Mouse (Mus musculus): ENCODE data around the gene Ehf. TPM values are rescaled to one million over a fixed set of nuclear protein-coding genes. Genes with fewer than 3 reads are reported as not detected.

The Ehf gene
- polyA plus RNA-seq, 1 experiment from 2014 or later = 0.11 TPM

DNA sequence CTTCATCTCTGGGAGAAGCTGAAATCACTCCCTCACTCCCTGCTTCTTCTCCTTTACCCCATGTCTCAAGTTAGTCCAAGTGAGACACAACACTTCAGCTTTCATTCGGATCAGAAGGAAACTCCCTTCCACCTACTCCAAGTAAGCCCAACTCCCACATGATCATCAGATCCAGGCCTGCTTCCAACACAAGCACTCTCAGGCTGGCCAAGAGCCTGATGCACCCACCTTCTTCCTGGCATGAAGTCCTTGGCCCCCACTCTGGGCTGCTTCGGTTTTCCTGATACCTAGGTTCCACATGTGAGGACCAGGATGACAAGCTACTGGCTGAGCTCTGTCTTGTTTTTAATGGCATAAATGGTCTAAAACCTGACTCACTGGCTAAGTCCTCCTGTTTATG, 28.3 kb downstream of the Ehf start:
- H3K4me2 ChIP-seq = no peak overlapping the region
- H3K9ac ChIP-seq (ENCODE audit: low read depth, low read length) = no peak overlapping the region
- H3K9me3 ChIP-seq (ENCODE audit: control insufficient read depth, low read length) = no peaks in the 10 kb centered on the region
- no peak for ATAC-seq (replicated peaks; ENCODE audit: low FRiP score)
- 71% methylated on average over 2 of the region's 2 CpGs for WGBS
- H3K4me1 ChIP-seq (replicated peaks; ENCODE audit: control insufficient read depth, insufficient read depth, low read length) = no peaks in the 10 kb centered on the region
- no peaks in the 10 kb centered on the region for H3K27me3 ChIP-seq (replicated peaks; ENCODE audit: control insufficient read depth, insufficient read depth, low read length)
- H3K27ac ChIP-seq (ENCODE audit: low read depth, low read length) = no peak overlapping the region
- H3K4me3 ChIP-seq (ENCODE audit: low read depth, low read length) = no peak overlapping the region
- no peak for DNase-seq (ENCODE audit: low spot score)
- no peaks in the 10 kb centered on the region for H3K36me3 ChIP-seq (ENCODE audit: control insufficient read depth, insufficient read depth, low read length)

DNA sequence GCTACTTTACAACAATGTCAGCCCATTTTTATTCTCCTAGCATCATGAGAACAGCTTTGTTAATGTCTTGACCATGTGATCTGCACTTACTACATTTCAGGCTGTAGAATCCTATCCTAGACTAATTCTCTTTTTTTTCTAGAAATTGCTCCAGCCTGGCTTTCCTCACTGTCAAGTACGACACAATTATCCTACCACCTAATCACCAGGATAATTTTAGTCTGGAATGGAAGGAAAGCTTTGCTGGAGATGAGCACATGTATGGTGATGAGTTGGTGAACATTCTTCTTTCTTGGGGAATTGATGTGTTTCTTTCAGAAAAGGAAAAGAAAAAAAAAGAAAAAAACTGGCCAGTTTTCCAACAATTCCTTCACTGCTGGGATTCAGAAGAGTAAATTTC, 28.8 kb downstream of the Ehf start:
- Histone ChIP-seq H3K27ac (ENCODE audit: low read depth, low read length) (no peak overlapping the region), H3K9me3 (ENCODE audit: control insufficient read depth, low read length) (no peaks in the 10 kb centered on the region), H3K4me1 (replicated peaks; ENCODE audit: control insufficient read depth, insufficient read depth, low read length) (no peaks in the 10 kb centered on the region), H3K4me2 (no peak overlapping the region), H3K27me3 (replicated peaks; ENCODE audit: control insufficient read depth, insufficient read depth, low read length) (no peaks in the 10 kb centered on the region), H3K36me3 (ENCODE audit: control insufficient read depth, insufficient read depth, low read length) (no peaks in the 10 kb centered on the region), H3K9ac (ENCODE audit: low read depth, low read length) (no peak overlapping the region), H3K4me3 (ENCODE audit: low read depth, low read length) (no peak overlapping the region)
- WGBS = 68% methylated on average over 1 of the region's 1 CpGs
- ATAC-seq (replicated peaks; ENCODE audit: low FRiP score) (no peak), DNase-seq (ENCODE audit: low spot score) (no peak)

DNA sequence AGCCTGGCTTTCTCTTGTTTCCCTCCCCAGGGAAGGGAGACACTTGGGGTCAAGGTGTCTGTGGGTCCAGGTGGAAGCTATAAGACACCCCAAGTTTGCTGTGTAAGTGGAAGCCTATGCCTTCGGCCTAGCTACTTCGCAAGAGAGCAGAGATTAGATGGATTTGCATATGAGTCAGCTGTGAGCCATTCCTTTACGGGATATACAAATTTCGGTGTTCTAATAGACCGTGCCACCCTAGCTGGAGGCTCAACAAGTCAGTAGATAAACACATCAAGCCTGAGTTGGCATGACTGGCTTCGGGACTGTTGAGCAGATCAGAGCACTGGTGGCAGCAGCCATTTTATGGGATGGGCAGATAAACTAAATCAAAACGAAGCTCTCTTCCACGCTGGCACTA, 31.6 kb downstream of the Ehf start:
- H3K27me3 ChIP-seq (replicated peaks; ENCODE audit: control insufficient read depth, insufficient read depth, low read length) = no peaks in the 10 kb centered on the region
- WGBS = 80% methylated on average over 8 of the region's 8 CpGs

DNA sequence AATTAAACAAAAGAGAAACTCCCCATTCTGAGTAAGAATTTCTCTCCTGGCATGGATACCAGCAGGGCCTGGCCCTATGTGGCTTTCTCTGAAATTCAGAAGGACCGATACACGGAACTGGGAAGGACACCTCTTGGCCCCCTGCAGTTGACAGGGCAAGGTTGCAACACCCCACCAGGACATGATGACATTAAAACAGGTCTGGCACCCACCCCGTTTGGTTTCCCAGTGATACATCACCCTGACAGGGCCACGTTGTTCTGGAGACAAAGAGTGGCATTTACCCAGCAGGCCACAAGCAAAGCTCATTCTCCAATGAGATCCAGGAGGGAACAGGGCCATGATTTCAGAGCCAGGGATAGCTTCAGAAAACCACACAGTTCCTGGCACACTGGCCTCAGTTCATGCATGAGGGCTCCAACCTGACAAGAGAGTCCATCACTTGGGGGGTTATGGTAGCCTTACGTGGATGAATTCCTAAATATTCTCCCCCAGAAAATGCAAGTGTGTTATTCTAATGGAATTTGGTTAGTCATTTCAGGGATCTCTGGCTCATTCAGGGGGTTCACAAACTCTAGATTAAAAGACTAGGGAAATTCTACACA, 32.4 kb downstream of the Ehf start:
- no peaks in the 10 kb centered on the region for H3K27me3 ChIP-seq (replicated peaks; ENCODE audit: control insufficient read depth, insufficient read depth, low read length)
- no peaks in the 10 kb centered on the region for H3K4me1 ChIP-seq (replicated peaks; ENCODE audit: control insufficient read depth, insufficient read depth, low read length)
- no peak overlapping the region for H3K27ac ChIP-seq (ENCODE audit: low read depth, low read length)
- no peak overlapping the region for H3K9ac ChIP-seq (ENCODE audit: low read depth, low read length)
- H3K4me2 ChIP-seq = no peak overlapping the region
- no peaks in the 10 kb centered on the region for H3K9me3 ChIP-seq (ENCODE audit: control insufficient read depth, low read length)
- ATAC-seq (replicated peaks; ENCODE audit: low FRiP score) (no peak), DNase-seq (ENCODE audit: low spot score) (no peak)
- H3K36me3 ChIP-seq (ENCODE audit: control insufficient read depth, insufficient read depth, low read length) = no peaks in the 10 kb centered on the region
- no peak overlapping the region for H3K4me3 ChIP-seq (ENCODE audit: low read depth, low read length)
- 75% methylated on average over 5 of the region's 5 CpGs for WGBS

More for the DNA sequence above, 31.6 kb downstream of the Ehf start:
- H3K36me3 ChIP-seq (ENCODE audit: control insufficient read depth, insufficient read depth, low read length) = no peaks in the 10 kb centered on the region
- H3K9me3 ChIP-seq (ENCODE audit: control insufficient read depth, low read length) = no peaks in the 10 kb centered on the region
- H3K9ac ChIP-seq (ENCODE audit: low read depth, low read length) = no peak overlapping the region
- H3K27ac ChIP-seq (ENCODE audit: low read depth, low read length) = no peak overlapping the region
- DNase-seq (ENCODE audit: low spot score) = no peak
- no peak overlapping the region for H3K4me3 ChIP-seq (ENCODE audit: low read depth, low read length)
- H3K4me2 ChIP-seq = no peak overlapping the region
- H3K4me1 ChIP-seq (replicated peaks; ENCODE audit: control insufficient read depth, insufficient read depth, low read length) = no peaks in the 10 kb centered on the region
- ATAC-seq (replicated peaks; ENCODE audit: low FRiP score) = no peak

DNA sequence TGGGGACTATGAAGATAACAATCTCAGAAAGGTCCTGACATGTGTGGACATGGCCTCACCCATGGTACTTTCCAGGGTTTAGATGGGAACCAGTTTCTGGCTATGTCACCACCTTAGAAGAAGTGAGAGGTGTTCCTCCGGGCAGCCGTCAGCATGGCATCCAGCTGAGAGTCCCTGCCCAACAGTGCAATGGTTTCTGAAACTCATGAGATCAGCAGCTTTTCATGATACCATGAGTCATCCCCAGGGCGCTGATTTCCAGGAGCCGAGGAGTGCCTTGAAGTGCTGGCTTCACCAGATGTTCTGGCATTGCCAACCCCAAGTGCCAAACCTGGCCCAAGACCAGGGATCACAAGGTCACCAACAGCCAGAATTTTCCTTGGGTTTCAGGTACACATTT, 64.0 kb downstream of the Ehf start:
- no peak overlapping the region for H3K9ac ChIP-seq (ENCODE audit: low read depth, low read length)
- H3K4me2 ChIP-seq = no peak overlapping the region
- no peak overlapping the region for H3K4me3 ChIP-seq (ENCODE audit: low read depth, low read length)
- no peaks in the 10 kb centered on the region for H3K36me3 ChIP-seq (ENCODE audit: control insufficient read depth, insufficient read depth, low read length)
- H3K27ac ChIP-seq (ENCODE audit: low read depth, low read length) = no peak overlapping the region
- DNase-seq (ENCODE audit: low spot score) = no peak
- WGBS = 87% methylated on average over 4 of the region's 4 CpGs
- no peak for ATAC-seq (replicated peaks; ENCODE audit: low FRiP score)
- H3K4me1 ChIP-seq (replicated peaks; ENCODE audit: control insufficient read depth, insufficient read depth, low read length) = no peaks in the 10 kb centered on the region
- H3K27me3 ChIP-seq (replicated peaks; ENCODE audit: control insufficient read depth, insufficient read depth, low read length) = no peaks in the 10 kb centered on the region
- no peaks in the 10 kb centered on the region for H3K9me3 ChIP-seq (ENCODE audit: control insufficient read depth, low read length)

DNA sequence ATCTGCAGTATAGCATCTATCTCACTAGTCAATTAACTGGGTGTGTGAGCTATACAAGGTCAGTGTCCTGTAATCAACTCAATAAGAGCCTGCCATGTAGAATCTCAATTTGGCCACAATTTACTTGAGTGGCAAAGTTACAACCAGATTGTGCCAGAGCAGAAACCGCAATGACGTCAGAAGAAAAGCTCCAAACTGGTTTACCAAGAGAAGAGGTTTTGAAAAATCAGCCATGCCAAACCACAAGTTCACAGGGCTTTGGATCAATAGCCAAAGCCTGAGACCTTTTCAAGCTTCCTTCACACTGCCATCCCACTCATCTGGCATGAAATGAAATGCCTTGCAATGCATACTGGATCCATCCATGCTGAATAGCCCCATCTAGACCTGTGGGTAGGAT, 76.3 kb downstream of the Ehf start:
- H3K9ac ChIP-seq (ENCODE audit: low read depth, low read length) = no peak overlapping the region
- H3K36me3 ChIP-seq (ENCODE audit: control insufficient read depth, insufficient read depth, low read length) = no peaks in the 10 kb centered on the region
- no peak overlapping the region for H3K27ac ChIP-seq (ENCODE audit: low read depth, low read length)
- ATAC-seq (replicated peaks; ENCODE audit: low FRiP score) (no peak), DNase-seq (ENCODE audit: low spot score) (no peak)
- no peak overlapping the region for H3K4me2 ChIP-seq
- H3K4me3 ChIP-seq (ENCODE audit: low read depth, low read length) = no peak overlapping the region
- H3K27me3 ChIP-seq (replicated peaks; ENCODE audit: control insufficient read depth, insufficient read depth, low read length) = no peaks in the 10 kb centered on the region
- WGBS = 91% methylated on average over 2 of the region's 2 CpGs
- H3K4me1 ChIP-seq (replicated peaks; ENCODE audit: control insufficient read depth, insufficient read depth, low read length) = no peaks in the 10 kb centered on the region
- no peaks in the 10 kb centered on the region for H3K9me3 ChIP-seq (ENCODE audit: control insufficient read depth, low read length)

DNA sequence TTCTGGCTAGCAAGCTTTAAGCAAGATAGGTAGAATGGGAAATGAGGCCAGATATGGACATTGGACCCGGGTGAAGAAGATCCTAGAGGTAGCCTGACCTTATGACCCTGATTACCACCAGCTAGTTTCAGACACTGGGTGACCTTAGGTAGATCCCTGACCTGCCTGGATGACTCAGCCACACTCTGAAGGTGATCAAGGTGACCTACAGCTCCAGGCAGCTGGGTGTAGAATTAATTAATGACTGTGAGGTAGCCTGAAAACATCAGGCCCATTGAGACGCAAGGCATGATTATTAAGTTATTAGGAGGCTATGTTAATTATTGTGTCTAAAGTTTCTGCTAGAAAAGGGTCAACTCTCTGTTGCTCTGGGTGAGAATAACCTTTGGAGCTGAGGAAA, 82.2 kb downstream of the Ehf start:
- Histone ChIP-seq H3K9ac (ENCODE audit: low read depth, low read length) (no peak overlapping the region), H3K4me1 (replicated peaks; ENCODE audit: control insufficient read depth, insufficient read depth, low read length) (no peaks in the 10 kb centered on the region), H3K4me3 (ENCODE audit: low read depth, low read length) (no peak overlapping the region), H3K36me3 (ENCODE audit: control insufficient read depth, insufficient read depth, low read length) (no peaks in the 10 kb centered on the region), H3K9me3 (ENCODE audit: control insufficient read depth, low read length) (no peaks in the 10 kb centered on the region), H3K27ac (ENCODE audit: low read depth, low read length) (no peak overlapping the region), H3K27me3 (replicated peaks; ENCODE audit: control insufficient read depth, insufficient read depth, low read length) (no peaks in the 10 kb centered on the region), H3K4me2 (no peak overlapping the region)
- ATAC-seq (replicated peaks; ENCODE audit: low FRiP score) (no peak), DNase-seq (ENCODE audit: low spot score) (no peak)
- WGBS = 85% methylated on average over 2 of the region's 2 CpGs

DNA sequence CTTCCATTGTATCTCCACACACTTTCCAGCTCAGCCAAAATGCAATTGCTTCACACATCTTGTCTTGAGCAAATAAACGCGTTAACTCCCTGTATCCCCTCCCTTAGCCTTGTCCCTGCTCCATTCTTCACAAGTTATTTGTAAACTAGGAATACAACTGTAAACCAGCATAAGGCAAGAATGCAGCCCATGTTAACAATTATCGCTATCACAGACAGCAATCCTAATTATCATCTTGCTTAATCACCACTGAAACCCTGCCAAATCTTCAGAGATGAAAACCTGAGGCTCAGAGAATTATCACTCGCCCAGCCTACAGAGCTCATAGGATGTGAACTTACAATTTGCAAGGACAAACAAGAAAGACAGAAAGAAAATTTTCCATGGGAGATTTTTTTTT, 84.8 kb downstream of the Ehf start:
- Histone ChIP-seq H3K4me1 (replicated peaks; ENCODE audit: control insufficient read depth, insufficient read depth, low read length) (no peaks in the 10 kb centered on the region), H3K27me3 (replicated peaks; ENCODE audit: control insufficient read depth, insufficient read depth, low read length) (no peaks in the 10 kb centered on the region), H3K9me3 (ENCODE audit: control insufficient read depth, low read length) (no peaks in the 10 kb centered on the region), H3K36me3 (ENCODE audit: control insufficient read depth, insufficient read depth, low read length) (no peaks in the 10 kb centered on the region), H3K9ac (ENCODE audit: low read depth, low read length) (no peak overlapping the region), H3K27ac (ENCODE audit: low read depth, low read length) (no peak overlapping the region), H3K4me3 (ENCODE audit: low read depth, low read length) (no peak overlapping the region), H3K4me2 (no peak overlapping the region)
- DNase-seq (ENCODE audit: low spot score) (no peak), ATAC-seq (replicated peaks; ENCODE audit: low FRiP score) (no peak)
- 76% methylated on average over 4 of the region's 4 CpGs for WGBS

DNA sequence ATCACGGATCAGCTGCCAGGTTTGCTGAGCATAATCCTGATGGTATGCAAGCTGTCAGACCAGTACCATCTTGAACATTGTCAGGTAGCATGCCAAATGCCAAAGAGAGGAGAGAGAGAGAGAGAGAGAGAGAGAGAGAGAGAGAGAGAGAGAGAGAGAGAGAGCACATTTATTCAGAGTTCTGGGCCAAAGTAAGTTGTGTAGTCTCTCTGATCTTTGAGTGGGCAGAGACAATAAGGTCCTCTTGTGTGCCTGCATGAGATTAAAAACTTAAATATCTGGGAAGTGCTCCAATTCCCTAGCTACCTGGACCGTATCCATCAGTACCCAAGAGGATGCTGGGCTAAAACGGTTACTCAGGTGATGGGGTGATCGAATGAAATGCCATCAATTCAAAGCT, 87.3 kb downstream of the Ehf start:
- WGBS = 86% methylated on average over 4 of the region's 4 CpGs
- no peak overlapping the region for H3K9ac ChIP-seq (ENCODE audit: low read depth, low read length)
- H3K4me3 ChIP-seq (ENCODE audit: low read depth, low read length) = no peak overlapping the region
- ATAC-seq (replicated peaks; ENCODE audit: low FRiP score) = no peak
- H3K9me3 ChIP-seq (ENCODE audit: control insufficient read depth, low read length) = no peaks in the 10 kb centered on the region
- no peak for DNase-seq (ENCODE audit: low spot score)
- H3K27me3 ChIP-seq (replicated peaks; ENCODE audit: control insufficient read depth, insufficient read depth, low read length) = no peaks in the 10 kb centered on the region
- no peaks in the 10 kb centered on the region for H3K4me1 ChIP-seq (replicated peaks; ENCODE audit: control insufficient read depth, insufficient read depth, low read length)
- no peaks in the 10 kb centered on the region for H3K36me3 ChIP-seq (ENCODE audit: control insufficient read depth, insufficient read depth, low read length)
- H3K4me2 ChIP-seq = no peak overlapping the region
- H3K27ac ChIP-seq (ENCODE audit: low read depth, low read length) = no peak overlapping the region
